ENCODE assay signal across 30 mouse cellular contexts in genomic region chr1:172327206-172328001, GRCm38 (mm10). TPM values are rescaled to one million over a fixed set of nuclear protein-coding genes. Genes with fewer than 3 reads are reported as not detected.
DNase-seq lines count a peak whose midpoint lies in the region; ATAC-seq and TF ChIP-seq lines count a peak whose summit lies in the region.
"Had no signal": no experiment of that assay in that cellular context is flagged by ENCODE, and none has a peak within 500 bp of the region (broad histone marks: within the 10 kb centered on the region; RNA-seq: fewer than 3 reads in every experiment).

No protein-coding gene starts in this region.

- WGBS in midbrain, embryonic 14.5 days = 90% methylated on average over 16 of the region's 16 CpGs
- 92% methylated on average over 16 of the region's 16 CpGs for WGBS in midbrain, embryonic 13.5 days
- WGBS in olfactory bulb, adult 2 months = 86% methylated on average over 16 of the region's 16 CpGs
- WGBS in intestine, postnatal 0 days = 82% methylated on average over 16 of the region's 16 CpGs

- peaks cover 13% of the 10 kb centered on the region for H3K27me3 ChIP-seq in midbrain, embryonic 14.5 days (ENCODE audit: control insufficient read depth, insufficient read depth, low read length)
- peaks cover 33% of the 10 kb centered on the region for H3K27me3 ChIP-seq in midbrain, embryonic 13.5 days
- H3K27me3 ChIP-seq in intestine, postnatal 0 days (replicated peaks; ENCODE audit: control insufficient read depth, insufficient read depth, low read length) = peaks cover 56% of the 10 kb centered on the region

- H3K9ac ChIP-seq in midbrain, embryonic 14.5 days (replicated peaks; ENCODE audit: low read length) = no peak overlapping the region
- H3K9ac ChIP-seq in midbrain, embryonic 13.5 days (replicated peaks) = no peak overlapping the region
- no peak overlapping the region for H3K9ac ChIP-seq in intestine, postnatal 0 days (ENCODE audit: low read depth, low read length)
- H3K9ac ChIP-seq: forebrain, embryonic 12.5 days; limb, embryonic 13.5 days; liver, embryonic 13.5 days; lung, embryonic 14.5 days had no signal

- intact Hi-C loops in gastrocnemius, adult 2 months (cut with DNase I) = loop anchor here (10.0 kb wide), 1 partner anchor 283 kb away; no protein-coding TSS in a partner anchor

- no peak for ATAC-seq in midbrain, embryonic 14.5 days (ENCODE audit: low FRiP score, low TSS enrichment)
- ATAC-seq in midbrain, embryonic 13.5 days = no peak
- ATAC-seq in intestine, postnatal 0 days = no peak

- H3K27ac ChIP-seq in gastrocnemius, adult 2 months = no peak overlapping the region
- no peak overlapping the region for H3K27ac ChIP-seq in midbrain, embryonic 14.5 days (replicated peaks; ENCODE audit: low read depth, low read length)
- H3K27ac ChIP-seq in midbrain, embryonic 13.5 days = no peak overlapping the region
- peak overlapping the region; percentile 61 for H3K27ac ChIP-seq in cortical plate, adult 2 months (ENCODE audit: insufficient read depth, low read length)
- H3K27ac ChIP-seq in olfactory bulb, adult 2 months (ENCODE audit: insufficient read depth, low read depth, low read length) = no peak overlapping the region
- no peak overlapping the region for H3K27ac ChIP-seq in intestine, postnatal 0 days (ENCODE audit: low read depth, low read length)
- H3K27ac ChIP-seq: forebrain, embryonic 12.5 days; hindbrain, embryonic 13.5 days; limb, embryonic 13.5 days; liver, embryonic 13.5 days had no signal

- H3K9me3 ChIP-seq in midbrain, embryonic 14.5 days (ENCODE audit: control insufficient read depth, low read length) = no peaks in the 10 kb centered on the region
- no peaks in the 10 kb centered on the region for H3K9me3 ChIP-seq in midbrain, embryonic 13.5 days
- no peaks in the 10 kb centered on the region for H3K9me3 ChIP-seq in intestine, postnatal 0 days (ENCODE audit: control insufficient read depth)
- H3K9me3 ChIP-seq: forebrain, embryonic 12.5 days; heart, embryonic 12.5 days; hindbrain, embryonic 13.5 days; limb, embryonic 13.5 days; liver, embryonic 13.5 days had no signal

- H3K4me2 ChIP-seq in midbrain, embryonic 14.5 days (ENCODE audit: low read length) = 0 out of 2 replicates have a peak overlapping the region, but pooled peaks have one; percentile 2
- H3K4me2 ChIP-seq in midbrain, embryonic 13.5 days (replicated peaks) = no peak overlapping the region
- H3K4me2 ChIP-seq in intestine, postnatal 0 days (replicated peaks; ENCODE audit: low read depth) = no peak overlapping the region

- DNase-seq in gastrocnemius, adult 2 months = peak; percentile 3
- no peak for DNase-seq in gastrocnemius, adult 8-10 months (ENCODE audit: low spot score in 2 of 2)
- DNase-seq in midbrain, embryonic 14.5 days = no peak
- DNase-seq: adrenal gland, postnatal 36 days; gastrocnemius, postnatal 10 days; heart, adult 11 months; heart, postnatal 14 days; kidney, postnatal 4 days; layer of hippocampus, postnatal 36 days; liver, embryonic 13.5 days; lung, embryonic 14.5 days; lung, postnatal 36 days; spleen, adult 18-20 months; thymus, adult 18-20 months; thymus, postnatal 4 days had no signal

- H3K4me3 ChIP-seq in gastrocnemius, adult 2 months = no peak overlapping the region
- H3K4me3 ChIP-seq in midbrain, embryonic 14.5 days (replicated peaks; ENCODE audit: low read depth, low read length) = no peak overlapping the region
- no peak overlapping the region for H3K4me3 ChIP-seq in midbrain, embryonic 13.5 days (replicated peaks)
- H3K4me3 ChIP-seq in cortical plate, adult 2 months (ENCODE audit: insufficient read depth, low read length) = peak overlapping the region; percentile 96
- H3K4me3 ChIP-seq in olfactory bulb, adult 2 months (ENCODE audit: insufficient read depth, low read depth, low read length) = peak overlapping the region; percentile 10; the same call in 1 of the 2 replicates
- H3K4me3 ChIP-seq in intestine, postnatal 0 days (ENCODE audit: low read depth, low read length) = no peak overlapping the region
- H3K4me3 ChIP-seq: myocyte had no signal

- H3K36me3 ChIP-seq in midbrain, embryonic 14.5 days (ENCODE audit: control insufficient read depth, insufficient read depth, low read length) = no peaks in the 10 kb centered on the region
- H3K36me3 ChIP-seq in midbrain, embryonic 13.5 days = no peaks in the 10 kb centered on the region
- H3K36me3 ChIP-seq in intestine, postnatal 0 days (ENCODE audit: control insufficient read depth, insufficient read depth) = no peaks in the 10 kb centered on the region
- H3K36me3 ChIP-seq: forebrain, embryonic 12.5 days; heart, embryonic 12.5 days; hindbrain, embryonic 13.5 days; limb, embryonic 13.5 days; liver, embryonic 13.5 days had no signal

- no peak for TF ChIP-seq CTCF in gastrocnemius, adult 2 months (IDR thresholded peaks at IDR 0.05)
- TF ChIP-seq CTCF in cortical plate, adult 2 months (IDR thresholded peaks at IDR 0.05; ENCODE audit: extremely low read depth, insufficient read depth, low read length) = no peak
- no peak for TF ChIP-seq CTCF in olfactory bulb, adult 2 months (IDR thresholded peaks at IDR 0.05; ENCODE audit: insufficient read depth, low read depth, low read length)
- no peak for TF ChIP-seq CTCF in intestine, postnatal 0 days (IDR thresholded peaks at IDR 0.05; ENCODE audit: low read depth)

- no peak for TF ChIP-seq POLR2A in cortical plate, adult 2 months (IDR thresholded peaks at IDR 0.05; ENCODE audit: extremely low read depth, insufficient read depth, low read length)
- TF ChIP-seq POLR2A in olfactory bulb, adult 2 months (IDR thresholded peaks at IDR 0.05; ENCODE audit: insufficient read depth, low read depth, low read length) = no peak

- peaks cover 31% of the 10 kb centered on the region for H3K4me1 ChIP-seq in midbrain, embryonic 14.5 days (ENCODE audit: control insufficient read depth, insufficient read depth, low read length)
- H3K4me1 ChIP-seq in midbrain, embryonic 13.5 days (replicated peaks) = peaks cover 55% of the 10 kb centered on the region
- peaks cover 17% of the 10 kb centered on the region for H3K4me1 ChIP-seq in cortical plate, adult 2 months (ENCODE audit: control insufficient read depth, insufficient read depth, low read length)
- H3K4me1 ChIP-seq in olfactory bulb, adult 2 months (ENCODE audit: control insufficient read depth, insufficient read depth, low read length) = peaks cover 38% of the 10 kb centered on the region
- H3K4me1 ChIP-seq in intestine, postnatal 0 days (replicated peaks; ENCODE audit: control insufficient read depth, insufficient read depth, low read length) = no peaks in the 10 kb centered on the region

RNA-seq across cellular contexts. Expression of gene Kcnj9, which starts 1.7 kb away (rescaled TPM):
- not detected for total RNA-seq in gastrocnemius, adult 2 months (2021)
- total RNA-seq in gastrocnemius, adult 8-10 months (2022) = not detected
- polyA plus RNA-seq in midbrain, embryonic 14.5 days (2014; fragmentation: Nextera tagmentation; extraction: Ambion mirVana) = 3.0 and 3.9 TPM in 2 replicates
- 3.6 and 3.9 TPM in 2 replicates for polyA plus RNA-seq in midbrain, embryonic 13.5 days (2015; fragmentation: Nextera tagmentation; extraction: Ambion mirVana)
- polyA plus RNA-seq in cortical plate, adult 2 months (2012; rRNA removed) = 169 and 180 TPM in 2 replicates
- not detected in 2 replicates for polyA plus RNA-seq in olfactory bulb, adult 2 months (2012; ENCODE audit: insufficient read depth, insufficient read length, low replicate concordance, missing spikeins)
- 0.05 TPM in 1 of 2 replicates, not detected in the other for polyA plus RNA-seq in intestine, postnatal 0 days (2015; fragmentation: Nextera tagmentation; extraction: Ambion mirVana)
- total RNA-seq: common myeloid progenitor, adult 5-6 weeks; heart, postnatal 14 days; megakaryocyte-erythroid progenitor cell, adult 5-6 weeks; neutrophil, adult 5-6 weeks had no signal
- polyA plus RNA-seq: heart, embryonic 12.5 days; intestine, embryonic 14.5 days; kidney, embryonic 14.5 days; liver, embryonic 13.5 days had no signal

RNA-seq across cellular contexts. Expression of gene Kcnj10, which starts 13.6 kb away (rescaled TPM):
- total RNA-seq in gastrocnemius, adult 2 months (2021) = under 1 TPM in 1 of 2 experiments, not detected in 1; 0.06 TPM
- total RNA-seq in gastrocnemius, adult 8-10 months (2022) = under 1 TPM in 2 of 4 experiments, not detected in 2; 0.04 to 0.05 TPM
- 1.5 TPM in 2 replicates for polyA plus RNA-seq in midbrain, embryonic 14.5 days (2014; fragmentation: Nextera tagmentation; extraction: Ambion mirVana)
- polyA plus RNA-seq in midbrain, embryonic 13.5 days (2015; fragmentation: Nextera tagmentation; extraction: Ambion mirVana) = 0.98 TPM in 2 replicates
- 96.8 and 102 TPM in 2 replicates for polyA plus RNA-seq in cortical plate, adult 2 months (2012; rRNA removed)
- 93.5 and 169 TPM in 2 replicates for polyA plus RNA-seq in olfactory bulb, adult 2 months (2012; ENCODE audit: insufficient read depth, insufficient read length, low replicate concordance, missing spikeins)
- polyA plus RNA-seq in intestine, postnatal 0 days (2015; fragmentation: Nextera tagmentation; extraction: Ambion mirVana) = 0.16 and 0.17 TPM in 2 replicates
- total RNA-seq: neutrophil, adult 5-6 weeks had no signal
- polyA plus RNA-seq: C2C12; heart, embryonic 12.5 days; myocyte had no signal

RNA-seq across cellular contexts. Expression of gene Atp1a2, which starts 29.5 kb away (rescaled TPM):
- 1,000 to 10,000 TPM in 1 of 2 experiments, 100 to 1,000 TPM in 1; 838 to 1,060 TPM for total RNA-seq in gastrocnemius, adult 2 months (2021)
- 100 to 1,000 TPM; 819 to 944 (median 894) TPM for total RNA-seq in gastrocnemius, adult 8-10 months (2022)
- polyA plus RNA-seq in midbrain, embryonic 14.5 days (2014; fragmentation: Nextera tagmentation; extraction: Ambion mirVana) = 18.2 and 19.4 TPM in 2 replicates
- 25.3 and 25.8 TPM in 2 replicates for polyA plus RNA-seq in midbrain, embryonic 13.5 days (2015; fragmentation: Nextera tagmentation; extraction: Ambion mirVana)
- 534 and 567 TPM in 2 replicates for polyA plus RNA-seq in cortical plate, adult 2 months (2012; rRNA removed)
- 130 and 318 TPM in 2 replicates for polyA plus RNA-seq in olfactory bulb, adult 2 months (2012; ENCODE audit: insufficient read depth, insufficient read length, low replicate concordance, missing spikeins)
- 1.9 and 2.8 TPM in 2 replicates for polyA plus RNA-seq in intestine, postnatal 0 days (2015; fragmentation: Nextera tagmentation; extraction: Ambion mirVana)
- total RNA-seq: common myeloid progenitor, adult 5-6 weeks; megakaryocyte-erythroid progenitor cell, adult 5-6 weeks; neutrophil, adult 5-6 weeks had no signal

RNA-seq across cellular contexts. Expression of gene Pigm, which starts 48.9 kb away (rescaled TPM):
- total RNA-seq in gastrocnemius, adult 2 months (2021) = 1 to 10 TPM; 3.8 to 3.9 TPM
- total RNA-seq in gastrocnemius, adult 8-10 months (2022) = 1 to 10 TPM; 3.2 to 3.4 (median 3.2) TPM
- polyA plus RNA-seq in midbrain, embryonic 14.5 days (2014; fragmentation: Nextera tagmentation; extraction: Ambion mirVana) = 5.2 and 6.4 TPM in 2 replicates
- polyA plus RNA-seq in midbrain, embryonic 13.5 days (2015; fragmentation: Nextera tagmentation; extraction: Ambion mirVana) = 4.9 and 5.7 TPM in 2 replicates
- 6.5 TPM in 2 replicates for polyA plus RNA-seq in cortical plate, adult 2 months (2012; rRNA removed)
- not detected in 2 replicates for polyA plus RNA-seq in olfactory bulb, adult 2 months (2012; ENCODE audit: insufficient read depth, insufficient read length, low replicate concordance, missing spikeins)
- 4.3 and 4.4 TPM in 2 replicates for polyA plus RNA-seq in intestine, postnatal 0 days (2015; fragmentation: Nextera tagmentation; extraction: Ambion mirVana)

Comparison
In these comparisons a context has a peak if more than half of its experiments do, and no peak if none do; other contexts are left out.
1. H3K4me3 ChIP-seq: peak in cortical plate, adult 2 months (single experiment) and olfactory bulb, adult 2 months (single experiment); none in gastrocnemius, adult 2 months (single experiment), midbrain, embryonic 14.5 days (single experiment), midbrain, embryonic 13.5 days (single experiment) and intestine, postnatal 0 days (single experiment).
2. RNA of gene Kcnj10, which starts 13.6 kb away (polyA plus RNA-seq): 96.8 to 102 TPM in cortical plate, adult 2 months and 93.5 to 169 TPM in olfactory bulb, adult 2 months; 1.5 TPM in midbrain, embryonic 14.5 days, 0.98 TPM in midbrain, embryonic 13.5 days and 0.16 to 0.17 TPM in intestine, postnatal 0 days; every median in the first group is over 10 times any median in the second.